Mouse (Mus musculus) spleen, embryonic (tissue): ENCODE measurements around the gene Gm3187.
"Not testable (repeated sequence)": the region's sequence is repeated elsewhere in the genome, so short reads cannot be mapped to it uniquely, and the experiment has no call there.

Source experiments
- CTCF ChIA-PET: fragments of 350-600 bp; sonication (Branson Sonifier 250); formaldehyde crosslinking; loops from one replicate; lab custom pipeline; 2022; lab: Charles Lee

Gene Gm3187

DNA sequence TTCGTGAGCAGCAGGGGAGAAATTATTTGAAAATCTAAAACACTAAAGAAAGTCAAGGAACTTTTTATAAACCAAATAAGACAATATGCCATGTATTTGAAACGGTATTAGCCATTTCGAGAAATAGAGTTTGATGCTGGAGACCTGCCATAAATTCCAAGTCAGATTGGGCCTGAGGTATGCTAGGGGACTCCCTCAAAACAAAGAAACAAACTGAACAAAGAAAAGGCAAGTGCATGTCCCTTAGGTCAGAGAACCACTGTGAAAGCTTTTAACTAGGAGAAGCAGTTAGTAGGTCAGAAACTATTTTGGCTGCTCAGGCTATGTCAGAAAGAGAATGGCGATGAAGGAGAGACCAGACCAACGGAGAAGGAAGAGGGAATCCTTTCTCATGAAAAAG, at the start of gene Gm3187:
Gene Gm3187 (plus strand): TSS at position 301 of the 400 bp plus-strand sequence.
- CTCF ChIA-PET = not testable (repeated sequence)

DNA sequence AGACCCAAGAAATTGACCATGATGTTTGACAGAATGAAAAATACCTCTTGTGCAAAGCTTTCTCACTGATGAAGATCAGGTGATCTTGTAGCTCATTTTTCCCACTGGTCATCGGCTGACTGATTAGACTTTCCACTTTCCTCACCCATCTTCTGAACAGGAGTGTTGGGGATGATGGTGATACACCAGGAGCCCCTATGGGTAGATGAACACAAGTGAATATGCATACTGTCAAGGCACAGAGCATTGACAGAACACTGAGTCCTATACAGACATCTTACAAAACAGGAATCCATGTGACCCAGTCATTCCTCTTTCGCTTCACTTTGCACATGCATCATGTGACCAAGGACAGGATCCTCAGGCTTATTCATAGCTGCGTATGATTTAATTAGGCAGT, 28.6 kb upstream of the Gm3187 start, which contains the start of gene Gm3194:
Gene Gm3194 (minus strand): TSS at position 101 of the 400 bp plus-strand sequence.
- CTCF ChIA-PET = not testable (repeated sequence)

DNA sequence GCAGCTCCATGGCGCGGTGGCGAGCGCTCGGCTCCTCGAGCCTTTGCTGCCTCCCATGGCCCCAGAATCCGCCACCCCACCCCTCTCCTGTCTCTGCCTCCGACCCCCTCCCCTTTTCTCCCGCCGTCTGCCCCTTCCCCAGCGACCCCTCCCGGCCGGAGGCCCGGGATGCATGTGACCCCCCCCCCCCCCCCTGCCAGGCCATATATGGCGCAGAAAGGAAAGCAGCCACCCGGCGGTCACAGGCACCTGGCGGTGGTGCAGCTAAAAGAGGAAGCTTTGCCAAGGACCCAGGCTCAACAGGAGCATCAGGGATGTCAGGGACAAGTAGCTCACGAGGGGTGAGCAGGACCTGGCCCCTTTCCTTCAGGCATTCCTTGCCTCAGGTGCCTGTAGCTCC, 23.5 kb upstream of the Gm3187 start:
- CTCF ChIA-PET = not testable (repeated sequence)

DNA sequence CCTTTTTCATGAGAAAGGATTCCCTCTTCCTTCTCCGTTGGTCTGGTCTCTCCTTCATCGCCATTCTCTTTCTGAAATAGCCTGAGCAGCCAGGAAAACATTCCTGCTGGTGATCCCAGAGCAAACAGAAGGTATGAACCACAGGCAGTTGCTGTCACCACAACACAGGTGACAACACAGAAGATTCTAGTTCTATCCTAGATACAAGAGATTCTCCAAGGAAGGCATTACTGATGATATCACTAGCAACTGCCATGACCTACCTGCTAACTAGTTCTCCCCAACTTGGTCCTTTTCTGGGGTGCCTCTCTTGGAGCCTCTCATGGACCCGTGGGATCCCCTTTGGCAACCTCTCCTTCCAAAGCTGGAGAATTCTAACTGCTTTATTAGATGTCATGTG, 6.3 kb upstream of the Gm3187 start, which contains the start of gene Gm8246:
Gene Gm8246 (minus strand): TSS at position 101 of the 400 bp plus-strand sequence.
- CTCF ChIA-PET = not testable (repeated sequence)

DNA sequence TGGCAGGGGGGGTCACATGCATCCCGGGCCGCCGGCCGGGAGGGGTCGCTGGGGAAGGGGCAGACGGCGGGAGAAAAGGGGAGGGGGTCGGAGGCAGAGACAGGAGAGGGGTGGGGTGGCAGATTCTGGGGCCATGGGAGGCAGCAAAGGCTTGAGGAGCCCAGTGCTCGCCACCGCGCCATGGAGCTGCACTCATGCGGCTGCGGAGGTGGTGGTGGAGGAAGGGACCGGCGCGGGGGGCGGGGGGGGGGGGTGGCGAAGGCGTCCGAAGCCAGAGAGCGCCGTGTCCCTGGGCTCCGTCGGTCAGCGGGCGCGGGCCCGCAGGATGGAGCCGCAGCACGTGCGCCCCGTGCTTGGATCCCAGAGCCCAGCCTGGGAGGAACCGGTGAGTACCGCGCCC, 17.4 kb downstream of the Gm3187 start, which contains the start of gene Gm3488:
Gene Gm3488 (plus strand): TSS at position 301 of the 400 bp plus-strand sequence.
- CTCF ChIA-PET = not testable (repeated sequence)

DNA sequence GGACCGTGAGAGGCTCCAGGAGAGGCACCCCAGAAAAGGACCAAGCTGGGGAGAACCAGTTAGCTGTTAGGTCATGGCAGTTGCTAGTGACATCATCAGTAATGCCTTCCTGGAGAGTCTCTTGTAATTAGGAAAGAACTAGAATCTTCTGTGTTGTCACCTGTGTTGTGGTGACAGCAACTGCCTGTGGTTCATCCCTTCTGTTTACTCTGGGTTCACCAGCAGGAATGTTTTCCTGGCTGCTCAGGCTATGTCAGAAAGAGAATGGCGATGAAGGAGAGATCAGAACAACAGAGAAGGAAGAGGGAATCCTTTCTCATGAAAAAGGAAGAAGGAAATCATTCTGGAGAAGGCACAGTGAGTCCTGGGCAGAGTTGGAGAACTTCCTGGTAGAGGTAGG, 54.2 kb downstream of the Gm3187 start, which contains the start of gene Gm3532:
Gene Gm3532 (plus strand): TSS at position 301 of the 400 bp plus-strand sequence.
- CTCF ChIA-PET = not testable (repeated sequence)
